Mouse (Mus musculus) 3134 (cell line): ENCODE data around the gene Ryr2.
A peak's percentile ranks its signal among the peaks of the same experiment; 100 is the strongest.

Experiments used
- DNase-seq: peaks from one replicate; pipeline ENCODE4 v3.0.0-alpha.2; 2011; ENCODE audit warnings: low spot score; ENCODE audit not compliant: insufficient read length; ENCODE audit errors: extremely low read depth

The Ryr2 gene

DNA sequence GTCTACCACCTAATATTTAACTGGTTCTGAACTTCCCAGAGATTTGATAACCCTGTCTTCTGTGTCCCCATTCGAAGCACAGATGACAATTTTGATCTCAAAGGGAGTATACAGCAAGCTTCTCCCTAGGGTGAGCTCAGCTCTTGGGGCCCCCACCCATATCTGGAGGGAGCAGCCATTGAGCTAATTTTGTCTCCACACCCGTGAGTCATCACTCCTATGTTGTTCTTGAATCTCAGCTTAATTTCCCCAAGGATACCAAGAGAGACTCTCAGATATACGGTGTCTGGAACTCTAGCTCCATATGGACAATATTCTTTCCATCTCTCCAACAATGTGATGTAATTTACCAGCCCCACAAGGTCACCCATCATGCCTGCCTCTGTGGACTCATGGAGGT lies 66.8 kb downstream of the Ryr2 start:
- no peak for DNase-seq

DNA sequence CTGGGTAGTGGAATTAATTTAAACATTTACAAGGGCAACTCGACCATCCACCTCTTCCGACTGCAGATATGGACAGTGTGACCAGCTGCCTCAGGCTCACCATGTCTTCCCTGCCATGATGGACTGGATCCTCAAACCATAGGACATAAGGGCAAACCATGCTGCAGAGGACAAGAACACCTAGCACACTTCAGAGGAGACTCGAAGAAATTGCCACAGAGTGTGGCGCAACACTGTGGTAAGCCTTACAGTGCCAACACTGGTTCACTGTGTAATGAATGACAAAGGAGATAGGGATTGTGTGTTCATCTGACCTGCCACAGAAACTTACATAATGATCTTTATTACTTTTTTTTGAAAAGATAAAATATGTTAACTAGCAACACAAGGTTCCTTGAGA lies 68.1 kb downstream of the Ryr2 start:
- DNase-seq, result no peak

DNA sequence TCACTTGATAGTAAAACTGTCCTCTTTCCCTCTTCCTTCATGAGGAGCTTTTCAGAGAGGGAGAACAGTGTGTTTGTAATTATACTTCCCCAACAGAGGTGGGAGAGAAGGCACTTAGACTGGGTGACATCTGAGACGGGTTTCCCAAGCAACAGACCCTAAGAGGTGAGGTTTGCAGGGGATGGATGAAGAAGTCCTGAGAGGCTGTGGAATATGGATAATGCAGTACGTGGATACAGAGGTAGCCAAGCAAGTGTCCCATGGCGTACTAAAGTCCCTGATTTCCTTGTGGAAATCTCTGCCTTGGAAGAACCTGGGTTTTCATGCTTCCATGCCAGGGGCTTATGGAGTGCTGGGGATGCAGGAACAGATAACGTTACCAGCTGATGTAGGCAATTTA lies 69.5 kb downstream of the Ryr2 start:
- DNase-seq, result no peak

DNA sequence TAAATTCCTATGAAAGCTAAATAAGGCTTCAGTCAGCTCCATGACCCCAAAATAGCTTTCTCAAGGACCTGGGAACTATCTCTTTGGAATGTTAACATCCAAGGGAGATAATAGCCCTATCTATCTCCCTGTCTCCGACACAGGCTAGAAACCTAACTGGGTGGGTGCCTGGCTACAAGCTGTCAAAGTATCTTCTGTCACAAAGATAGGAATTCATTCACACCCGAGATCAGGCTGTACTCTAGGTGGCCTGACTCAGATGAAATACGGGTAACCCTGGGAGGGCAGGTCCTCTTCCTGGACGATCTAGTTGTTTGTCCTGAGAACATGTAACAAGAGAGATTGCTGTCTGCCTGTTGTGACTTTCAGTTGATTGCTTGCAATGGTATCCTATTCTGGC lies 69.9 kb downstream of the Ryr2 start:
- DNase-seq, result no peak

DNA sequence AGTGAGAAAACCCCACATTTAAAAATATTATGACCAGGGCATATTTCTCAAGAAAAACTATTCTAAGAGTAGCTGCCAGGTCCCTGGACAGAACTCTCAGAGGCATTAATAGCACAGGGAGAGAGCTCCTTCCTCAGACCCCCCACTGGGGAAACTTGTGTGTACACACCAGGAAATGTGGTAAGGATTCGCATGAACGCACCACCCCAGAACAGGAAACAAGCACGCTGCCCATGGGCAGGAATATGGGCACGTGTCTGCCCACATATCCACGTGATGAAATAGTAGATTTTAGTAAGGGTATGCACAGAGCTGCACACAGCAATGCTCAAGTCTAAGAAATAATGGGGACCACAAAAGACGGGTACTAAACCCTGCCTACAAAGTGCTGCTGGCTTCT lies 72.8 kb downstream of the Ryr2 start:
- no peak for DNase-seq

DNA sequence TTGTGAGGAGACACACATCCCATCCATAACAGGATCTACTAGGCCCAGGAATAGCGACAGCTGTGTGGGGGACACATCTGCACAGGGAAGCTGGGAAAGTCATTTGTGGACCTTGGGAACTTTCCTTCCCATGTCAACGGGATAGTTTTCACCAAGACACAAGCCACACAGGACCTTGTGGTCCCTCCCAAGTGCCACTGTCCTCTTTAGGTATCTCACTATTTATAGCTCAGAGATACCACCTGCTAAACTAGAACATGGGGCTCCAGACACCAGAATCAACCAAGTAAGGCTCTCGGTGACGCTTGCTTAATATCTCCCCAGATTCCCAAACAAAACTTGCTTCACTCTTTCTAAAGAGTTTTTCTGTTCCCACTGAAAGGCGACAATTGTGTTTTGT lies 73.5 kb downstream of the Ryr2 start:
- no peak for DNase-seq

DNA sequence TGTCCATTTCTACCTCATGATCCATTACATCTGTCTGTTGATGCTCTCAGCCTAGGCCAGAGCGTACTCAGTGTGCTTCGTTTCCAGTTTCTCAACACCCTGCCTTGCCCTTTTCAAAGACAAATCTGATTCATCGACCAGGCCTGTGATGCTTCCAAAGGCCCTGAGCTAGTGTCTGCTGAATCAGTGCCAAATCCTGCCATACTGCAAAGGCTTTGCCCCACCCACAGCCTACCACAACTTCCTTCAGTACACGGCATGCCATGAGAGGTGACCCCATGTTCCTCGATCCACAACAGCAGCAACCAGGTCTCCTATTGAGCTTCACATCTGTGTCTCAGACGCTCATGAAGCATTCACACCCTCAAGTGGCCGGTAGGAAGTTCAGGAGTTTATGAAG lies 76.9 kb downstream of the Ryr2 start:
- DNase-seq, result no peak

GRCm38 (mm10) chr13:12029326-12029725 lies 77.4 kb downstream of the Ryr2 start:
- no peak for DNase-seq

DNA sequence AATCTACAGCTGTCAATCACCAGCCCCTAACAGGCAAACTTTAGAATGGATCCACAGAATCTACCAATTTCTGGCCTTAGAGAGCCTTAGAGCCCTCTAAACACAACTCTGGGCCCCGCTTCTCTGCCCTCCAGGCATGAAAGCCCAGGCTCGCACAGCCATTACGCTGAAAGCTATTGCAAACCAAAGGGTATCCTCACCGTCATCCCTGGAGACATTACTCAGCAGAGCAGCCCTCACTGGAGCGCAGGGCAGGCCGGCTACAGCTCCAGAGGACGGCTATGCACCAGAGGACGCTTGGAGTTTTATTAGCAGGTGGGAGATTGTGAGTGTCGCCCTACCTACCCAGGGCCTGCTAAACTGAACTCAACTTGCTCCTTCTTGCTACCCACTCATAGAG lies 88.7 kb downstream of the Ryr2 start:
- DNase-seq, result no peak

GRCm38 (mm10) chr13:12013986-12014385 lies 92.8 kb downstream of the Ryr2 start:
- DNase-seq, result no peak

- DNase-seq, result no peak
Measured at GRCm38 (mm10) chr13:12008995-12009689, 97.6 kb downstream of the Ryr2 start.

- DNase-seq, result no peak
Measured at GRCm38 (mm10) chr13:12007579-12007978, 99.2 kb downstream of the Ryr2 start.

DNA sequence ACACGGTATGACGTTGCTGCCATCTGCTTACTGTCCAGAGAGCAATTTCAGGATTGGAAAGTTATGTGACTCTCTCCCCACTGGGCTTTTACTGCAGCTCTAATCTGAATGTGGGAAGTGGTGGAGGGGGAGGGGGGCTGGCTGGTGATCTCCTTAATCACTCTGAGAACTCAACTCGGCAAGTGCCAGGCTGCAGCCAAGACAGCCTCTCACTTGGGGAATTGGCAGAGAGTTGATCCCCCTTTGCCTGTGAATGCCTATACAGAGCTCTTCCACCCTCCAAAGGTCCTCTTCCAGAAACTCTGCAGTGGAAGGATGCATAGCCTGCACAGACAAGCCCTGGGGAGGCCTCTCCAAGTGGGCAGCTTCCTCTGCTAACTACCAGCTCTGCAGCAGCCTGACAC lies 104.9 kb downstream of the Ryr2 start:
- DNase-seq, result no peak

DNA sequence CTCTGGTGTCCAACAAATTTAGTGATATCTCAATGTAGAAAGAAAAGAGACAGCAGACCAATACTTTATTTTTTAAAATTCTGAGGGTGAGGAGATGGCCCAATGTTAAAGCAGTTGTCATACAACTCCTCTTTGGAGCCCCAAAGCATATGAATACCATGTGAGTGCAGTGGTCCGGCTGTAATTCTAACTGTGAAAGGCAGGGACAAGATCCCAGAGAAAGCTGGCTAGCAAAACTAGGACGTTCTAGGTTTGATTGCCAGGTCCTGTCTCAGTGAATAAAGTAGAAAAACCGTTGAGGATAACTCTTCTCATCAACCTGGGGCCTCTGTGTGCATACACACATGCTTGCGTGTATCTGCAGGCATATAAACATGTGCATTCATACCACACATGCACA lies 106.9 kb downstream of the Ryr2 start:
- no peak for DNase-seq

DNA sequence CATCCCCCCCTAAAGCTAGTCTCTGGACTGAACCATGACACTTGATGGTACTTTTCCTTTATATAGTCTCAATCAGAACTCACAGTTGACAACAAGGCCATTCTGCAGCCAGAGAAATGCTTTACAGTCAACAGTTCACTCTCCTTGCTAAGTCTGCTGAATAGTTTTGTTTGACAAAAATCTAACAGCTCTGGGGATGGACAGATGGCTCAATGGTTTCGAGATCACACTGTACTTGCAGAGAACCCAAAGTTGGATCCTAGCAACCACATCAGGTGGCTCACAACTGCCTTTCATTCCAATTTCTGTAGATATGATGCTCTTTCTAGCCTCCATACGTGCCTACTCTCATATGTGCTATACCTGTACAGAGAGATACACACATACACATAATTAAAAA lies 109.4 kb downstream of the Ryr2 start:
- no peak for DNase-seq

DNA sequence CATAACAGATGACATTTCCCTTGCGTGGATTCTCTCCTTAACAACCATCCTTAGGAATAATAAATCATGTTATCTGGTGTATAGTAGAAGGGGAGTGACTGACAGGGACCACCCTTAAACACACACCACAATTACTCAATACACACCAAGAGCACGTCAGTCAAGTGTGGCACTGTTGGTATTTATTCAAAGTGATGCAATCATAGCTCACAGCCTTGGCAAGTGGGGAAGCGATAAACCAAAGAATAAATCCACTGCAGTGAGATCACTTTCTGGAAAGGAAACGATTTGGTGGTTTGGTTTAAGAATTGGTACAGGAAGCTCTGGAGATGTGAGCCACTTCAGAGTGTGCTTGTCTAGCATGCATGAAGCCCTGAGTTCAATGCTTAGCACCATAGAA lies 119.2 kb downstream of the Ryr2 start:
- DNase-seq, result peak; percentile 24

DNA sequence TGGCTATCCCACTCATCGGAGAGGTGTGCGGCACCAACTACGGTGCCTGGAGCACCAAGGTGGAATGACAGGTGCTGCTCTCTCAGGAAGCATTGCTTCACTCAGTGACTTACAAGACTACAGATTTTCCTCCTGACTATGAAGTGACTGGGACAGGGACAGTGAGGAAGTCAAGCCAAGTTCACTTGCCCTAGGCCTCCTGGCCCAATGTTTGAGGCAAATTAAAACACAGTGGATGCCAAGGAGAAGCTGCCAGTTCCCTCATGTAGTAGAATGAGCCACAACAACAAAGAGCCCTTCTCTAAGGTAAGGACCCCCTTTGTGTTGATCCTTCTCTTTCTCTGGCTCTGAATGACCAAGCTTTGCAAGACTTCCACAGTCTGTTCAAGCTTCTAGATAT lies 121.7 kb downstream of the Ryr2 start:
- DNase-seq, result no peak

DNA sequence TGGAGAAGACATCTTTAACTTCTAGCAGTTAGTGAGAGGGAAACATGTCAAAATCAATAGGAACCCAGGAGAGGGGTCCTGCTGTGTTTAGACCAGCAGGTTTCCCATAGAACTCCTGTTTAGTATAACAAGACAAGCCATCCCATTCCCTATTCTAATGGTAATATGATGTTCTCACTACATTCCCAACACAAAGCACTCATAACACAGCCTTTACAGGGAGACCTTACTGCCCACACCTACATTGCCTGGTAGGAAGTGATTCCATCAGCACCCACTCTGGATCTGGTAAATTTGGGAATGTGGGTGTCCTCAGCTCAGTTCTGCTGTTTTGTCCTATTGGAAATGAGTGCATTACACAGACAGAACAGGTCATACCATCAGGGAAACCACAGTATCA lies 127.7 kb downstream of the Ryr2 start:
- no peak for DNase-seq

DNA sequence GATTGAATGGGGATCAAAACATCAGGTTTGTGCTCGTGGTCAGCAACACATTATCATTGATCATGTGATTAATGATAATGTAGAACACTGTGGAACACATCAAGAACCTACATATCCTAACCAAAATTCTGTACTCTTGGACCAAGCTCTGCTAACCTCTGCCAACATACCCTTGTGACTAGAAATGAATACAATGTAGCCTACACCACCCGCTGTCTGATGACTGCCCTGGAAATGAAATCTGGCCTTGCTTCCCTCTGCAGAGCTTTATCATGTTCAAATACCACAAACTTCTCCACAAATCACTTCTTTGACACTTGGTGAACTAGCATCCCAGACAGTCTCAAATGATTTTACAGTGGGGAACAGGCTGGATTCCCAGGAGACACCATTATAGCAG lies 128.4 kb downstream of the Ryr2 start:
- no peak for DNase-seq

- no peak for DNase-seq
Measured at GRCm38 (mm10) chr13:11977606-11978005, 129.1 kb downstream of the Ryr2 start.

DNA sequence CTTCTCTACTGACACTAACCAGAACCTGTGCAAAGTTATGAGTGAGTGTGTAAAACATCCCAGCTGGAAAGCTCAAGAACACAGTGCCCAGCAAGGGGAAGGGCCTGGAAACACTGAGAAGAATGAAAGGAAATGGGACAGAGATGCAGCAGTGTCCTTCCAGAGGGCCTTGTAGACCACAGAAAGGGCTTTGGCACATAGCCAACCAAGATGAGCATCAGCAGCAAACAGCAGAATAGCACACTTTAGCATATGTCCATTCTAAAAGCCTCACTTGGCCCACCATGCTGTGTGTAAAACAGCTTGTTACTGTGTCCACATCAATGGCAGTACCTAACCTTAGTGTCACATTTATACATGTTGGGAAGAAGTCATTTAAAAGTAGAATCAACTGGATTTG lies 142.4 kb downstream of the Ryr2 start:
- DNase-seq, result no peak

- no peak for DNase-seq
Measured at GRCm38 (mm10) chr13:11959488-11960174, 147.1 kb downstream of the Ryr2 start.

GRCm38 (mm10) chr13:11958854-11959253 lies 147.9 kb downstream of the Ryr2 start:
- no peak for DNase-seq
